Mouse (Mus musculus) brain, embryonic 14.5 days (tissue): ENCODE results near the gene Kcnh3.

Source experiments
- CTCF ChIP-seq: fragments of 200-500 bp; IDR thresholded peaks from 2 replicates; pipeline ENCODE4 v1.5.1; 2012; ENCODE audit warnings: inconsistent platforms, mild to moderate bottlenecking, moderate library complexity, borderline replicate concordance; ENCODE audit not compliant: insufficient read depth, insufficient read length; ENCODE audit errors: extremely low read depth
- POLR2A ChIP-seq: fragments of 200-500 bp; IDR thresholded peaks from 2 replicates; pipeline ENCODE4 v1.6.1; 2012; ENCODE audit warnings: mild to moderate bottlenecking, inconsistent platforms, borderline replicate concordance; ENCODE audit not compliant: poor library complexity, insufficient read depth, insufficient read length, severe bottlenecking; ENCODE audit errors: extremely low read depth

DNA sequence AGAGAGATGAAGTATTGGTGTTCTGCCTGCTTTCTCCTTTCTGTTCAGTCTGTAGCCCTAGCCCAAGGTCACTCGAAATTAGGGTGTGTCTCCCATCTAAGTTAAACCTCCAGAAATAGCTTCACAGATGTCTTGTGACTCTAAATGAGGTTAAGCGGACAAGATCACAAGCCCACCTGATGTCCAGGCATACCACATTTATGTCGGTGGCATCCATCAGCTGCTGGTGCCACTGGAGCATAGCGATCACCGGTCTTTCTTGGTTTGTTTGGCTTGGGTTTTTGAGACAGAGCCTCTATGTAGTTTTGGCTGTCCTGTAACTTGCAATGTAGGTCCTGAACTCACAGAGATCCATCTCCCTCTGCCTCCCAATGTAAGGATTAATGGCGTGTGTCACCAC lies 29.1 kb downstream of the Kcnh3 start:
- TF ChIP-seq POLR2A = no peak
- TF ChIP-seq CTCF = no peak
